Mouse (Mus musculus): ENCODE measurements around the gene Actn2.

DNA sequence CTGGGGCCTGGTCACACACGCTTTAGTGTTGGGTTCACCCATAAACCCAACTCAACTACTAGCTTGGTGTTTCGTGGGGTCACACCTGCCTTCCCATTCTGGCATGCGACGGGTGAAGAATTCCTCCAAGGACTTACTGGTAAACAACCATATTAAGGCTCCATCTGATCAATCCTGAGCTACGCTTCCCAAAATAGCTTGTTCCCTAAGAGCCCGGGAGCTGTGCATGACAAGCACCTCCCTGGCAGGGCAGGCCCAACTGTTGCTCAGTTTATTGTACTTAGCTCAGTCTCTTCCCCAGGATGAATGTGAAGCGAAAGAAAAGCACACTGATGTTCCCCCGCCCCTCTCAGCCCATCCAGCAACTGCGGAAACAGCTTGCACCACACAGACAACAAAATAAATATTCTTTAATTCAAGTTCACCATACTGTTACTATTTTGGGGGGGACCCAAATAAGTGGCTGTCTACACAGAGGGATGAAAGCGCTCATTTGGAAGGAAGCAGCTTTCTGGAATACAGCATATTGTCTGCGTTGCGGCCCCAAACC is 17.4 kb downstream of the Actn2 start:
- TF ChIP-seq CTCF (IDR thresholded peaks at IDR 0.05; ENCODE audit: low read depth) (no peak), EP300 (IDR thresholded peaks at IDR 0.05; ENCODE audit: low read depth) (no peak)
